Mouse (Mus musculus): ENCODE measurements around the gene Olfr310. TPM values are rescaled to one million over a fixed set of nuclear protein-coding genes. Genes with fewer than 3 reads are reported as not detected.

Olfr310 gene
- polyA plus RNA-seq (2016; fragmentation: Nextera tagmentation; extraction: Ambion mirVana), result not detected in 2 replicates

- Histone ChIP-seq H3K9me3 (no peaks in the 10 kb centered on the region), H3K27me3 (no peaks in the 10 kb centered on the region), H3K36me3 (no peaks in the 10 kb centered on the region), H3K9ac (replicated peaks) (no peak within 1 kb of the TSS), H3K4me2 (no peak within 1 kb of the TSS), H3K4me1 (replicated peaks) (no peaks in the 10 kb centered on the region), H3K27ac (no peak within 1 kb of the TSS), H3K4me3 (replicated peaks) (no peak within 1 kb of the TSS)
- WGBS, result 27% methylated on average over 1 of the region's 1 CpGs
- ATAC-seq (ENCODE audit: insufficient number of reproducible peaks, insufficient read depth, low FRiP score, low TSS enrichment, low read depth), result no peak
Measured at GRCm38 (mm10) chr7:86277072-86277471, at the start of gene Olfr310. Gene Olfr310, minus strand, starts transcription at chr7:86277172.

- H3K9me3 ChIP-seq, result no peaks in the 10 kb centered on the region
- no peak for ATAC-seq (ENCODE audit: insufficient number of reproducible peaks, insufficient read depth, low FRiP score, low TSS enrichment, low read depth)
- no peak within 1 kb of the TSS for H3K4me3 ChIP-seq (replicated peaks)
- H3K27me3 ChIP-seq, result no peaks in the 10 kb centered on the region
- no peaks in the 10 kb centered on the region for H3K4me1 ChIP-seq (replicated peaks)
- no peak within 1 kb of the TSS for H3K4me2 ChIP-seq
- H3K36me3 ChIP-seq, result no peaks in the 10 kb centered on the region
- no peak within 1 kb of the TSS for H3K27ac ChIP-seq
- no peak within 1 kb of the TSS for H3K9ac ChIP-seq (replicated peaks)
Measured at GRCm38 (mm10) chr7:86325530-86325929, 48.6 kb upstream of the Olfr310 start, which contains the start of gene Olfr308. Gene Olfr308, minus strand, starts transcription at chr7:86325630.

GRCm38 (mm10) chr7:86321323-86321722 lies 44.4 kb upstream of the Olfr310 start:
- Histone ChIP-seq H3K36me3 (no peaks in the 10 kb centered on the region), H3K27me3 (no peaks in the 10 kb centered on the region), H3K27ac (no peak overlapping the region), H3K9ac (replicated peaks) (no peak overlapping the region), H3K4me3 (replicated peaks) (no peak overlapping the region), H3K4me2 (no peak overlapping the region), H3K4me1 (replicated peaks) (no peaks in the 10 kb centered on the region), H3K9me3 (no peaks in the 10 kb centered on the region)
- 82% methylated on average over 2 of the region's 2 CpGs for WGBS
- no peak for ATAC-seq (ENCODE audit: insufficient number of reproducible peaks, insufficient read depth, low FRiP score, low TSS enrichment, low read depth)

- no peaks in the 10 kb centered on the region for H3K9me3 ChIP-seq
- 80% methylated on average over 2 of the region's 2 CpGs for WGBS
Measured at GRCm38 (mm10) chr7:86313608-86314007, 36.6 kb upstream of the Olfr310 start, which contains the start of gene Olfr309. Gene Olfr309, minus strand, starts transcription at chr7:86313708.

GRCm38 (mm10) chr7:86246208-86246607 lies 30.8 kb downstream of the Olfr310 start, which contains the start of gene Vmn2r76:
Gene Vmn2r76, minus strand, starts transcription at chr7:86246308.
- Histone ChIP-seq H3K36me3 (no peaks in the 10 kb centered on the region), H3K27me3 (no peaks in the 10 kb centered on the region), H3K9me3 (no peaks in the 10 kb centered on the region), H3K4me2 (no peak within 1 kb of the TSS), H3K27ac (no peak within 1 kb of the TSS), H3K9ac (replicated peaks) (no peak within 1 kb of the TSS), H3K4me3 (replicated peaks) (no peak within 1 kb of the TSS), H3K4me1 (replicated peaks) (no peaks in the 10 kb centered on the region)
- no peak for ATAC-seq (ENCODE audit: insufficient number of reproducible peaks, insufficient read depth, low FRiP score, low TSS enrichment, low read depth)
- 75% methylated on average over 1 of the region's 1 CpGs for WGBS

More at GRCm38 (mm10) chr7:86313608-86314007, 36.6 kb upstream of the Olfr310 start, which contains the start of gene Olfr309:
- no peak within 1 kb of the TSS for H3K4me3 ChIP-seq (replicated peaks)
- H3K36me3 ChIP-seq, result no peaks in the 10 kb centered on the region
- no peaks in the 10 kb centered on the region for H3K4me1 ChIP-seq (replicated peaks)
- no peak within 1 kb of the TSS for H3K4me2 ChIP-seq
- H3K27ac ChIP-seq, result no peak within 1 kb of the TSS
- ATAC-seq (ENCODE audit: insufficient number of reproducible peaks, insufficient read depth, low FRiP score, low TSS enrichment, low read depth), result no peak
- H3K9ac ChIP-seq (replicated peaks), result no peak within 1 kb of the TSS
- H3K27me3 ChIP-seq, result no peaks in the 10 kb centered on the region

Small RNA genes within 50 kb of the gene (microRNA-seq; reads per million reads assigned to microRNA genes)
- not detected for gene Gm23192

Other genes starting within 250 kb of the Olfr310 start
- not detected in 2 replicates for gene Vmn2r75, start 105.4 kb downstream of the Olfr310 start, polyA plus RNA-seq (2016; fragmentation: Nextera tagmentation; extraction: Ambion mirVana)
- gene Vmn2r76, start 30.9 kb downstream of the Olfr310 start, polyA plus RNA-seq (2016; fragmentation: Nextera tagmentation; extraction: Ambion mirVana), result not detected in 2 replicates
- gene Olfr309, start 36.5 kb upstream of the Olfr310 start, polyA plus RNA-seq (2016; fragmentation: Nextera tagmentation; extraction: Ambion mirVana), result not detected in 2 replicates
- not detected in 2 replicates for gene Olfr308, start 48.5 kb upstream of the Olfr310 start, polyA plus RNA-seq (2016; fragmentation: Nextera tagmentation; extraction: Ambion mirVana)
- not detected in 2 replicates for gene Olfr307, start 60.4 kb upstream of the Olfr310 start, polyA plus RNA-seq (2016; fragmentation: Nextera tagmentation; extraction: Ambion mirVana)
- gene Olfr305, start 89.8 kb upstream of the Olfr310 start, polyA plus RNA-seq (2016; fragmentation: Nextera tagmentation; extraction: Ambion mirVana), result not detected in 2 replicates
- gene Olfr304, start 109.5 kb upstream of the Olfr310 start, polyA plus RNA-seq (2016; fragmentation: Nextera tagmentation; extraction: Ambion mirVana), result not detected in 2 replicates
- not detected in 2 replicates for gene Olfr303, start 120.6 kb upstream of the Olfr310 start, polyA plus RNA-seq (2016; fragmentation: Nextera tagmentation; extraction: Ambion mirVana)
- gene Olfr301, start 126.7 kb upstream of the Olfr310 start, polyA plus RNA-seq (2016; fragmentation: Nextera tagmentation; extraction: Ambion mirVana), result not detected in 2 replicates
- not detected in 2 replicates for gene Olfr299, start 182.7 kb upstream of the Olfr310 start, polyA plus RNA-seq (2016; fragmentation: Nextera tagmentation; extraction: Ambion mirVana)
- not detected in 2 replicates for gene Olfr298, start 215.3 kb upstream of the Olfr310 start, polyA plus RNA-seq (2016; fragmentation: Nextera tagmentation; extraction: Ambion mirVana)
- not detected in 2 replicates for gene Olfr297, start 242.8 kb upstream of the Olfr310 start, polyA plus RNA-seq (2016; fragmentation: Nextera tagmentation; extraction: Ambion mirVana)

All from limb, embryonic 12.5 days (tissue).